Mouse (Mus musculus) neural tube, embryonic 13.5 days (tissue): ENCODE data around the gene Ado. TPM values are rescaled to one million over a fixed set of nuclear protein-coding genes. Genes with fewer than 3 reads are reported as not detected.

ENCODE experiments used
- ATAC-seq: fragments of 200-750 bp; cut with Nextera tagmentation; 2 replicates; pipeline ENCODE4 v1.8.0; 2017; ENCODE audit warnings: low read depth, mild to moderate bottlenecking, moderate TSS enrichment, moderate library complexity
- H3K27ac ChIP-seq: fragments of 300-500 bp; sonication (generic); replicated peaks from 2 replicates; pipeline ENCODE4 v1.5.1; 2015; ENCODE audit warnings: moderate library complexity, mild to moderate bottlenecking, inconsistent platforms
- H3K27me3 ChIP-seq: fragments of 300-500 bp; sonication (generic); 2 replicates; pipeline ENCODE4 v1.6.1; 2015; ENCODE audit warnings: mild to moderate bottlenecking, inconsistent platforms
- H3K36me3 ChIP-seq: fragments of 300-500 bp; sonication (generic); 2 replicates; pipeline ENCODE4 v1.6.1; 2015; ENCODE audit warnings: mild to moderate bottlenecking, inconsistent platforms
- H3K4me1 ChIP-seq: fragments of 300-500 bp; sonication (generic); replicated peaks from 2 replicates; pipeline ENCODE4 v1.6.1; 2015; ENCODE audit warnings: inconsistent platforms
- H3K4me2 ChIP-seq: fragments of 300-500 bp; sonication (generic); 2 replicates; pipeline ENCODE4 v1.6.1; 2015; ENCODE audit warnings: inconsistent platforms, mild to moderate bottlenecking, moderate library complexity
- H3K4me3 ChIP-seq: fragments of 300-500 bp; sonication (generic); 2 replicates; pipeline ENCODE4 v1.5.1; 2015; ENCODE audit warnings: mild to moderate bottlenecking, inconsistent platforms
- H3K9ac ChIP-seq: fragments of 300-500 bp; sonication (generic); 2 replicates; pipeline ENCODE4 v1.6.1; 2015; ENCODE audit warnings: moderate library complexity, mild to moderate bottlenecking, inconsistent platforms
- H3K9me3 ChIP-seq: fragments of 300-500 bp; sonication (generic); 2 replicates; pipeline ENCODE4 v1.6.1; 2016; ENCODE audit warnings: inconsistent platforms
- WGBS: fragments of 180-500 bp; shearing (Covaris S2); methylation state at CpG from one replicate; pipeline ENCODE4 v1.1.7; 2015; 5-methylcytosine and 5-hydroxymethylcytosine counted together
- polyA plus RNA-seq: library from polyadenylated mRNA; unstranded; fragments of >200 nt; fragmentation: Nextera tagmentation; extraction: Ambion mirVana; gene quantifications from 2 replicates; pipeline ENCODE4 v1.2.1, GENCODE M21; 2015

The Ado gene
- polyA plus RNA-seq, 1 experiment from 2014 or later, result 92.6 TPM

- Histone ChIP-seq H3K27me3 (peaks cover 94% of the 10 kb centered on the region), H3K4me2 (0 out of 2 replicates have a peak overlapping the region, but pooled peaks have one; percentile 9)
Observed at GRCm38 (mm10) chr10:67559765-67560394, 11.1 kb upstream of the Ado start.

GRCm38 (mm10) chr10:67558053-67558452 is 9.3 kb upstream of the Ado start:
- Histone ChIP-seq H3K4me1 (peaks cover 18% of the 10 kb centered on the region), H3K9ac (no peak overlapping the region), H3K4me2 (no peak overlapping the region), H3K4me3 (no peak overlapping the region), H3K36me3 (no peaks in the 10 kb centered on the region), H3K27ac (no peak overlapping the region), H3K9me3 (peaks cover 10% of the 10 kb centered on the region; the same call in 1 of the 2 replicates), H3K27me3 (peaks cover 92% of the 10 kb centered on the region)
- no peak for ATAC-seq
- WGBS, result 89% methylated on average over 4 of the region's 4 CpGs

More at GRCm38 (mm10) chr10:67559765-67560394, 11.1 kb upstream of the Ado start:
- Histone ChIP-seq H3K4me3 (no peak overlapping the region), H3K4me1 (peaks cover 18% of the 10 kb centered on the region), H3K36me3 (no peaks in the 10 kb centered on the region), H3K9ac (no peak overlapping the region), H3K27ac (no peak overlapping the region), H3K9me3 (peaks cover 10% of the 10 kb centered on the region; the same call in 1 of the 2 replicates)
- peak; percentile 69 for ATAC-seq
- 18% methylated on average over 13 of the region's 13 CpGs for WGBS

- H3K9ac ChIP-seq, result peak overlapping the region; percentile 85
- peaks cover 40% of the 10 kb centered on the region for H3K4me1 ChIP-seq
- peak overlapping the region; percentile 83 for H3K4me3 ChIP-seq
- H3K36me3 ChIP-seq, result 0 out of 2 replicates have a peak, but pooled peaks cover 3% of the 10 kb centered on the region
- under 1% methylated on average over 72 of the region's 73 CpGs for whole genome bisulfite sequencing
- H3K27ac ChIP-seq, result peak overlapping the region; percentile 97
- H3K4me2 ChIP-seq, result peak overlapping the region; percentile 96
- H3K27me3 ChIP-seq, result peaks cover 36% of the 10 kb centered on the region
- no peaks in the 10 kb centered on the region for H3K9me3 ChIP-seq
- ATAC-seq, result peak; percentile 83
Observed at GRCm38 (mm10) chr10:67548261-67548854, 397 bp downstream of the Ado start.

GRCm38 (mm10) chr10:67547850-67548260 is 900 bp downstream of the Ado start:
- 1% methylated on average over 20 of the region's 20 CpGs for WGBS
- H3K9ac ChIP-seq, result peak overlapping the region; percentile 85
- peak overlapping the region; percentile 83 for H3K4me3 ChIP-seq
- peak overlapping the region; percentile 96 for H3K4me2 ChIP-seq
- H3K27me3 ChIP-seq, result peaks cover 34% of the 10 kb centered on the region
- H3K36me3 ChIP-seq, result 0 out of 2 replicates have a peak, but pooled peaks cover 3% of the 10 kb centered on the region
- peaks cover 40% of the 10 kb centered on the region for H3K4me1 ChIP-seq
- no peaks in the 10 kb centered on the region for H3K9me3 ChIP-seq
- peak overlapping the region; percentile 97 for H3K27ac ChIP-seq
- ATAC-seq, result no peak; the same call in 1 of the 2 replicates

GRCm38 (mm10) chr10:67540591-67540990 is 8.2 kb downstream of the Ado start:
- Histone ChIP-seq H3K4me1 (peaks cover 54% of the 10 kb centered on the region), H3K9ac (no peak overlapping the region), H3K4me3 (no peak overlapping the region; the same call in 1 of the 2 replicates), H3K36me3 (0 out of 2 replicates have a peak, but pooled peaks cover 3% of the 10 kb centered on the region), H3K9me3 (no peaks in the 10 kb centered on the region), H3K27me3 (peaks cover 80% of the 10 kb centered on the region), H3K27ac (no peak overlapping the region), H3K4me2 (0 out of 2 replicates have a peak overlapping the region, but pooled peaks have one; percentile 11)
- WGBS, result 14% methylated on average over 19 of the region's 19 CpGs
- ATAC-seq, result no peak

GRCm38 (mm10) chr10:67539401-67539730 is 9.4 kb downstream of the Ado start:
- Histone ChIP-seq H3K9ac (no peak overlapping the region; the same call in 1 of the 2 replicates), H3K4me1 (peaks cover 56% of the 10 kb centered on the region), H3K27ac (no peak overlapping the region), H3K4me2 (peak overlapping the region; percentile 91), H3K9me3 (no peaks in the 10 kb centered on the region), H3K4me3 (peak overlapping the region; percentile 59; the same call in 1 of the 2 replicates), H3K27me3 (peaks cover 93% of the 10 kb centered on the region), H3K36me3 (no peaks in the 10 kb centered on the region)
- ATAC-seq, result no peak
- 48% methylated on average over 6 of the region's 6 CpGs for WGBS

- Histone ChIP-seq H3K4me1 (peaks cover 56% of the 10 kb centered on the region), H3K9me3 (no peaks in the 10 kb centered on the region), H3K27me3 (peaks cover 98% of the 10 kb centered on the region), H3K36me3 (no peaks in the 10 kb centered on the region), H3K9ac (peak overlapping the region; percentile 3), H3K4me2 (peak overlapping the region; percentile 91), H3K27ac (no peak overlapping the region), H3K4me3 (peak overlapping the region; percentile 59)
- under 1% methylated on average over 50 of the region's 50 CpGs for WGBS
- no peak for ATAC-seq
Observed at GRCm38 (mm10) chr10:67538585-67539400, 10.0 kb downstream of the Ado start.

- Histone ChIP-seq H3K27ac (no peak overlapping the region), H3K9ac (0 out of 2 replicates have a peak overlapping the region, but pooled peaks have one; percentile 62), H3K4me3 (peak overlapping the region; percentile 59), H3K36me3 (no peaks in the 10 kb centered on the region), H3K27me3 (peaks cover 100% of the 10 kb centered on the region), H3K9me3 (no peaks in the 10 kb centered on the region), H3K4me1 (peaks cover 56% of the 10 kb centered on the region), H3K4me2 (peak overlapping the region; percentile 91)
- ATAC-seq, result no peak
- WGBS, result under 1% methylated on average over 19 of the region's 19 CpGs
Observed at GRCm38 (mm10) chr10:67538106-67538505, 10.6 kb downstream of the Ado start.

GRCm38 (mm10) chr10:67537151-67537994 is 11.4 kb downstream of the Ado start:
- Histone ChIP-seq H3K27ac (no peak overlapping the region), H3K4me3 (peak overlapping the region; percentile 59), H3K4me1 (peaks cover 56% of the 10 kb centered on the region), H3K36me3 (no peaks in the 10 kb centered on the region), H3K9me3 (no peaks in the 10 kb centered on the region), H3K4me2 (peak overlapping the region; percentile 91), H3K9ac (peak overlapping the region; percentile 62), H3K27me3 (peaks cover 100% of the 10 kb centered on the region)
- ATAC-seq, result peak; percentile 78
- WGBS, result 0% methylated on average over 51 of the region's 51 CpGs

- Histone ChIP-seq H3K4me2 (peak overlapping the region; percentile 91), H3K9me3 (no peaks in the 10 kb centered on the region), H3K27ac (no peak overlapping the region), H3K9ac (peak overlapping the region; percentile 62), H3K36me3 (no peaks in the 10 kb centered on the region), H3K27me3 (peaks cover 100% of the 10 kb centered on the region), H3K4me1 (peaks cover 56% of the 10 kb centered on the region), H3K4me3 (peak overlapping the region; percentile 59)
- WGBS, result under 1% methylated on average over 20 of the region's 32 CpGs
- peak; percentile 59 for ATAC-seq
Observed at GRCm38 (mm10) chr10:67536621-67537141, 12.1 kb downstream of the Ado start.

- Histone ChIP-seq H3K27me3 (peaks cover 100% of the 10 kb centered on the region), H3K4me1 (peaks cover 55% of the 10 kb centered on the region)
- WGBS, result under 1% methylated on average over 35 of the region's 35 CpGs
Observed at GRCm38 (mm10) chr10:67535972-67536371, 12.8 kb downstream of the Ado start.

More at GRCm38 (mm10) chr10:67535972-67536371, 12.8 kb downstream of the Ado start:
- H3K27ac ChIP-seq, result no peak overlapping the region
- no peaks in the 10 kb centered on the region for H3K36me3 ChIP-seq
- peak; percentile 51 for ATAC-seq
- H3K4me2 ChIP-seq, result peak overlapping the region; percentile 91
- no peaks in the 10 kb centered on the region for H3K9me3 ChIP-seq
- peak overlapping the region; percentile 62 for H3K9ac ChIP-seq
- peak overlapping the region; percentile 59 for H3K4me3 ChIP-seq
